Mouse (Mus musculus) neural tube, embryonic 11.5 days (tissue): ENCODE measurements at regions not wholly inside any gene's neighbourhood (a gene's known extent, or its start where the extent isn't known, plus 50 kb on each side); places are given as distances from the start of the nearest gene placed in this dataset.

Experiments used
- ATAC-seq: fragments of 200-750 bp; cut with Nextera tagmentation; 2 replicates; pipeline ENCODE4 v1.8.0; 2017; ENCODE audit warnings: moderate number of reproducible peaks, mild to moderate bottlenecking, moderate TSS enrichment, moderate library complexity; ENCODE audit not compliant: insufficient read depth, low FRiP score, low TSS enrichment
- DNase-seq: peaks from one replicate; pipeline ENCODE4 v3.0.0-alpha.2; 2015; ENCODE audit warnings: low spot score
- H3K27ac ChIP-seq: fragments of 300-500 bp; sonication (generic); 2 replicates; pipeline ENCODE4 v1.5.1; 2014; ENCODE audit warnings: low read depth, mild to moderate bottlenecking, low read length
- H3K27me3 ChIP-seq: fragments of 300-500 bp; sonication (generic); 2 replicates; pipeline ENCODE4 v1.6.1; 2014; ENCODE audit warnings: mild to moderate bottlenecking, low read length, mixed read lengths; ENCODE audit not compliant: control insufficient read depth, insufficient read depth
- H3K36me3 ChIP-seq: fragments of 300-500 bp; sonication (generic); 2 replicates; pipeline ENCODE4 v1.6.1; 2014; ENCODE audit warnings: mild to moderate bottlenecking, low read length, moderate library complexity, mixed read lengths; ENCODE audit not compliant: control insufficient read depth, insufficient read depth
- H3K4me1 ChIP-seq: fragments of 300-500 bp; sonication (generic); 2 replicates; pipeline ENCODE4 v1.6.1; 2014; ENCODE audit warnings: low read length, mixed read lengths; ENCODE audit not compliant: control insufficient read depth, insufficient read depth
- H3K4me2 ChIP-seq: fragments of 300-500 bp; sonication (generic); 2 replicates; pipeline ENCODE4 v1.6.1; 2014; ENCODE audit warnings: low read depth, mild to moderate bottlenecking, moderate library complexity
- H3K4me3 ChIP-seq: fragments of 300-500 bp; sonication (generic); 2 replicates; pipeline ENCODE4 v1.5.1; 2014; ENCODE audit warnings: low read depth, low read length
- H3K9ac ChIP-seq: fragments of 300-500 bp; sonication (generic); 2 replicates; pipeline ENCODE4 v1.6.1; 2014; ENCODE audit warnings: mild to moderate bottlenecking, low read length
- H3K9me3 ChIP-seq: fragments of 300-500 bp; sonication (generic); 2 replicates; pipeline ENCODE4 v1.6.1; 2016; ENCODE audit warnings: low read length; ENCODE audit not compliant: control insufficient read depth
- whole genome bisulfite sequencing: fragments of 180-500 bp; shearing (Covaris S2); extraction: QIAGEN DNeasy Blood & Tissue Kit; methylation state at CpG from one replicate; pipeline ENCODE4 v1.1.7; 2014; 5-methylcytosine and 5-hydroxymethylcytosine counted together

GRCm38 (mm10) chr14:54101775-54102174 lies 152.1 kb downstream of the Dad1 start:
- Histone ChIP-seq H3K9me3 (no peaks in the 10 kb centered on the region), H3K4me1 (no peaks in the 10 kb centered on the region), H3K9ac (no peak overlapping the region), H3K36me3 (no peaks in the 10 kb centered on the region), H3K4me3 (no peak overlapping the region), H3K4me2 (no peak overlapping the region), H3K27ac (no peak overlapping the region), H3K27me3 (no peaks in the 10 kb centered on the region)
- ATAC-seq, result no peak
- 55% methylated on average over 3 of the region's 3 CpGs for WGBS
- no peak for DNase-seq

GRCm38 (mm10) chr14:54099360-54099759 lies 154.5 kb downstream of the Dad1 start:
- Histone ChIP-seq H3K4me2 (no peak overlapping the region), H3K9me3 (no peaks in the 10 kb centered on the region), H3K27me3 (no peaks in the 10 kb centered on the region), H3K4me1 (no peaks in the 10 kb centered on the region), H3K4me3 (no peak overlapping the region), H3K9ac (no peak overlapping the region), H3K36me3 (no peaks in the 10 kb centered on the region), H3K27ac (no peak overlapping the region)
- ATAC-seq (no peak), DNase-seq (no peak)
- 96% methylated on average over 6 of the region's 6 CpGs for WGBS

DNA sequence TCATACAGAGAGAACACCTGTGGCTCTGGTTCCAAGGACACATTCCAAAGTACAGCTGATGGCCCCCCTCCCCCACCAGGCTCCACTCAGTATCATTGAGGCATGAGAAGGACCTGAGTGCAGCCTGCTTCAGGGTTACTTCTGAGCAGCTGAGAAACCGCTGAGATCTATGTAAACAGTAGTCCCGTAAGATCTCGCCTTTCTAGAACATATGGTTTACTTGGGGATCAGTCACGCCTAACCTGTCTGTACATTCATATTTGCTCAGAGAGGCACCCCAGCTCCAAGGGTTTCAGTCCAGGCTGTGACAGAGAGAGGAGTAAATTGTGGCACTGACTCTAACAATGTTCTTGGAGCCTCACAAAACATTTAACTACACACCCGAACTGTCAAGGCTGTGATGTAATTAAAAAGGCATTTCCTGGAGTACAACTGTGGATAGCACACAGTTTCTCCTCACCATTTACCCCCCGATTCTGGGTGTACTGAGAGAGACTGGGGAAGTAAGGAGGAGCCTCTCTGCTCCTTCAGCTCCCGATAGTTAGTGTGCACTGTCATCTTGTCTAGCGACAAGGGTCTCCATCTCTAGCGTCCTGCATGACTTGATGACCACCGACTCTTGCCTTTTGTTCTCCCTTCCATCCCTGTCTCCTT lies 155.7 kb downstream of the Dad1 start:
- H3K4me1 ChIP-seq, result no peaks in the 10 kb centered on the region
- no peaks in the 10 kb centered on the region for H3K36me3 ChIP-seq
- DNase-seq (no peak), ATAC-seq (no peak)
- WGBS, result 68% methylated on average over 10 of the region's 10 CpGs
- H3K27me3 ChIP-seq, result no peaks in the 10 kb centered on the region
- no peak overlapping the region for H3K4me2 ChIP-seq
- no peak overlapping the region for H3K27ac ChIP-seq
- H3K9me3 ChIP-seq, result no peaks in the 10 kb centered on the region
- H3K9ac ChIP-seq, result no peak overlapping the region
- H3K4me3 ChIP-seq, result no peak overlapping the region

GRCm38 (mm10) chr14:54097026-54097425 lies 156.9 kb downstream of the Dad1 start:
- no peak overlapping the region for H3K4me2 ChIP-seq
- no peak overlapping the region for H3K9ac ChIP-seq
- H3K36me3 ChIP-seq, result no peaks in the 10 kb centered on the region
- DNase-seq (no peak), ATAC-seq (no peak)
- H3K4me3 ChIP-seq, result no peak overlapping the region
- H3K27ac ChIP-seq, result no peak overlapping the region
- H3K9me3 ChIP-seq, result no peaks in the 10 kb centered on the region
- H3K4me1 ChIP-seq, result no peaks in the 10 kb centered on the region
- no peaks in the 10 kb centered on the region for H3K27me3 ChIP-seq
- 79% methylated on average over 2 of the region's 2 CpGs for WGBS

GRCm38 (mm10) chr14:54092444-54092843 lies 161.5 kb downstream of the Dad1 start:
- H3K9ac ChIP-seq, result no peak overlapping the region
- H3K4me3 ChIP-seq, result no peak overlapping the region
- no peaks in the 10 kb centered on the region for H3K4me1 ChIP-seq
- no peak for DNase-seq
- H3K36me3 ChIP-seq, result no peaks in the 10 kb centered on the region
- 89% methylated on average over 6 of the region's 6 CpGs for WGBS
- no peak overlapping the region for H3K27ac ChIP-seq
- H3K4me2 ChIP-seq, result no peak overlapping the region
- H3K9me3 ChIP-seq, result no peaks in the 10 kb centered on the region
- no peak for ATAC-seq
- H3K27me3 ChIP-seq, result no peaks in the 10 kb centered on the region

DNA sequence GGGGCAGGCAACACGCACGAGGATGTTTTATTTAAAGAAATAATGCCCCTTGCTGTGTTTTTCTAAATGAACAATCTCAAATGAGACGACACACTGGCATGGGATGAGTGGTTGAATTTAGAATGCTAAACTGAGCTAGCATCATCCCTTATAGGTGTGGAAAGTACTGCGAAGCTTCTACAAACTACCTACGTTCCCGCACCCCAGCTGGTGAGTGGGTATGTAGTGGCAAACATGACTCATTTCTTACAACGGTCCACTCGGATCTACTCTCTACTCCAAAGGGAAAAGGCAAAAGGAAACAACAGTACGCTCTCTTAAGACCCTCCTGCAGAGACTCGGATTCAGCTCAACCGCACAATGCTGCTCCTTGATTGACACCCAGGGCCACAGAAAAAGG lies 167.2 kb downstream of the Dad1 start:
- no peak for DNase-seq
- 86% methylated on average over 11 of the region's 11 CpGs for WGBS
- ATAC-seq, result no peak

DNA sequence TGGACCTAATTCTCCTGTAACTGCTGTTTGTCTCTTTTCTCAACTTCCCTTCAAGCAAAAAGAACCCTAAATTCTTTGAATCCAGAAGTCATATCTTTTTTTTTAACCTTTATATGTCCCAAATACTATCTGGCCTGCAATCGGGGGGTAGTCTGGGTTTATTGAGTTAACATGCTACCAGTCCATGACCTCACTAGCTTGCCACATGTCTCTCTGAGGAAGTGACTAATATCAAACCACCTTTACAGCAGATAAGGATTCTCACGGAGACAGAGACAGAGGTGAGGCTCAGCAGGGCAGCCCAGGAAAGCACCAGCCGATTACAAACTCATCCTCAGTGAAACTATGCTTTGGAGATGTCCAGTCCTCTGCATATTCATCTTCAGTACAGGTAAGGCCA lies 179.2 kb downstream of the Dad1 start:
- 84% methylated on average over 3 of the region's 3 CpGs for WGBS
- Histone ChIP-seq H3K27ac (no peak overlapping the region), H3K4me1 (no peaks in the 10 kb centered on the region), H3K4me2 (no peak overlapping the region), H3K9ac (no peak overlapping the region), H3K36me3 (no peaks in the 10 kb centered on the region), H3K27me3 (no peaks in the 10 kb centered on the region), H3K9me3 (no peaks in the 10 kb centered on the region), H3K4me3 (no peak overlapping the region)
- ATAC-seq (no peak), DNase-seq (no peak)

More for the DNA sequence above, 167.2 kb downstream of the Dad1 start:
- Histone ChIP-seq H3K4me1 (no peaks in the 10 kb centered on the region), H3K4me2 (no peak overlapping the region), H3K9ac (no peak overlapping the region), H3K4me3 (no peak overlapping the region), H3K9me3 (no peaks in the 10 kb centered on the region), H3K36me3 (no peaks in the 10 kb centered on the region), H3K27me3 (no peaks in the 10 kb centered on the region), H3K27ac (no peak overlapping the region)

GRCm38 (mm10) chr14:54072283-54072912 lies 181.5 kb downstream of the Dad1 start:
- H3K9me3 ChIP-seq, result no peaks in the 10 kb centered on the region
- no peaks in the 10 kb centered on the region for H3K36me3 ChIP-seq
- H3K27me3 ChIP-seq, result no peaks in the 10 kb centered on the region
- ATAC-seq (no peak), DNase-seq (no peak)
- WGBS, result 83% methylated on average over 10 of the region's 10 CpGs
- H3K9ac ChIP-seq, result no peak overlapping the region
- no peak overlapping the region for H3K4me3 ChIP-seq
- H3K4me2 ChIP-seq, result no peak overlapping the region
- H3K27ac ChIP-seq, result no peak overlapping the region
- no peaks in the 10 kb centered on the region for H3K4me1 ChIP-seq

GRCm38 (mm10) chr14:54070240-54070639 lies 183.7 kb downstream of the Dad1 start:
- no peaks in the 10 kb centered on the region for H3K36me3 ChIP-seq
- H3K9ac ChIP-seq, result no peak overlapping the region
- DNase-seq (no peak), ATAC-seq (no peak)
- H3K27ac ChIP-seq, result no peak overlapping the region
- no peaks in the 10 kb centered on the region for H3K9me3 ChIP-seq
- H3K4me2 ChIP-seq, result no peak overlapping the region
- H3K4me1 ChIP-seq, result no peaks in the 10 kb centered on the region
- H3K4me3 ChIP-seq, result no peak overlapping the region
- H3K27me3 ChIP-seq, result no peaks in the 10 kb centered on the region
